Mouse (Mus musculus): ENCODE measurements around the gene Rpl36a.
A peak's percentile ranks its signal among the peaks of the same experiment; 100 is the strongest.

Rpl36a gene

GRCm38 (mm10) chrX:134585103-134586002 is at the start of gene Rpl36a:
Gene Rpl36a (plus strand): TSS chrX:134585654.
- DNase-seq = peak; percentile 93

GRCm38 (mm10) chrX:134539795-134540194 is 45.7 kb upstream of the Rpl36a start:
- DNase-seq = peak; percentile 33

DNA sequence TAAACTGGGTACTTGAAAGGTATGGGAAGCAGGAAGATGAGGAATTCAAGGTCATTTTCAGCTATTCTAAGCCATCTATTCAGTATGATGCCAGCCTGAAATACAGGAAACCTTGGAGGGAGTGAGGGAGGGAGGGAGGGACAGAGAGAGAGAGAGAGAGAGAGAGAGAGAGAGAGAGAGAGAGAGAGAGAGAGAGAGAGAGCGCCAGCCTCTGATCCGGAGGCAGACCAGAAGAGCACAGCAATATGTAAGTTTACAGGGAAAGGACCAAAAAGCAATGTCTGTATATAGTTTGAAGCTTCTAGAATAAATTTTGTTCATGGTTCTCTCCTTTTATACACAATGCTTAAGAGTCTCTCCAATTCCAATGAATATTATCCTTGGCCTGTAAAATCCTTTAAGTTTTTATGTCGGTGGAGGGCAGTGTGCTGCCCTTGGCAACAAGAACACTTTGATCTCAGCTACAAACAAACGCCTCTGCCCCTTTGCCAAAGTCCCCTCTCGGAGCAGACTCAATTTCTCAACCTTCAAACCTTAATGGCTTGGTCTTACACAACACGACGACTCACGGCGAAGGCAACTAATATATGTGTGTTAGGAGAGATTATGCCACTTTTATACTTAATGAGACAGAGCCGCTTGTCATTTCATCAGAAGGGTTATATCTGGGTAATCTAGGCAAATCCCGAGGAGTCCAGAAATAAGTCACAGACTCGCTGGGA is 44.9 kb upstream of the Rpl36a start:
- DNase-seq = no peak

- DNase-seq = peak; percentile 58
Observed at GRCm38 (mm10) chrX:134541145-134541954, 44.1 kb upstream of the Rpl36a start, which contains the start of gene Timm8a1. Gene Timm8a1 (minus strand): TSS chrX:134541865.

- DNase-seq = no peak
Observed at GRCm38 (mm10) chrX:134541955-134542308, 43.5 kb upstream of the Rpl36a start.

- no peak for DNase-seq
Observed at GRCm38 (mm10) chrX:134547330-134547729, 38.1 kb upstream of the Rpl36a start.

DNA sequence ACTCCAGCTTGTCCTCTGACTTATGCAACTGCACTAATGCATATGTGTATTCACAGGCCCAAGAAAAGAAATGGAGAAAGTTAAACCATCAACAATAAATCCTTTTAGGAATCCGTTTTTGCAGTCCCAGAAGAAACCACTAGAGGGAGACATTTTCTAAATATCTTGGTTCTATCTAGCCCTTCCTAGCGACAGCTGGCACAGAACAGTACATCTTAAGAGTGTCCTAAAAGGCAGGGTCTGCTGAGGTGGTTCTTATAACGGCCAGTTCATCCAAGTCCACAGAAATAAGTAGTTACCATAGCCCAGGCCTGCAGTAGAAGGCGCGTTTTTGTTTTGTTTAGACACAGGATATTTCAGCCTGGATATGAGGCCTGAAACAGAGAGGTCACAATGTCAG is 34.6 kb upstream of the Rpl36a start:
- DNase-seq = peak; percentile 16

- no peak for DNase-seq
Observed at GRCm38 (mm10) chrX:134553326-134553725, 32.1 kb upstream of the Rpl36a start.

GRCm38 (mm10) chrX:134554425-134554824 is 31.0 kb upstream of the Rpl36a start:
- no peak for DNase-seq

DNA sequence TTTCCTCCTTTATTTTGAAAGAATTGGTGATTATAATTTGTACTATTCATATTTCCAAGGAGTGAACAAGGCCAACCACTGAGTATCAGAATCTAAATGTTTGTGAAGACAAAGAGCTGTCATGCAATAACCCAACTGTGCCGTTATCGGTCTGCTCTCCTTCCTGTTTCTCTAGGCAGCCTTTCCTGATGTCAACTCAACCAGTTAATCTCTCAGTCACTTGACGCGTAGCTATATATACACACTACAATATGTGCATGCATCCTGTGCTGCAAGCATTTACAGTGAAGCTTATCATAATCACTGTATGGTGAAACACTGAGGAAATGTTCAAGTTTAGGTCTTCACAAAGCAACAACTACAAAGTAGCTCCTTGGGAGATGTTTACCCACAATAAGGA is 21.1 kb upstream of the Rpl36a start:
- no peak for DNase-seq

GRCm38 (mm10) chrX:134566536-134567222 is 18.8 kb upstream of the Rpl36a start:
- peak; percentile 25 for DNase-seq

- no peak for DNase-seq
Observed at GRCm38 (mm10) chrX:134577896-134578295, 7.6 kb upstream of the Rpl36a start.

GRCm38 (mm10) chrX:134580528-134581305 is 4.7 kb upstream of the Rpl36a start:
- DNase-seq = no peak

GRCm38 (mm10) chrX:134582270-134582669 is 3.2 kb upstream of the Rpl36a start:
- DNase-seq = no peak

DNA sequence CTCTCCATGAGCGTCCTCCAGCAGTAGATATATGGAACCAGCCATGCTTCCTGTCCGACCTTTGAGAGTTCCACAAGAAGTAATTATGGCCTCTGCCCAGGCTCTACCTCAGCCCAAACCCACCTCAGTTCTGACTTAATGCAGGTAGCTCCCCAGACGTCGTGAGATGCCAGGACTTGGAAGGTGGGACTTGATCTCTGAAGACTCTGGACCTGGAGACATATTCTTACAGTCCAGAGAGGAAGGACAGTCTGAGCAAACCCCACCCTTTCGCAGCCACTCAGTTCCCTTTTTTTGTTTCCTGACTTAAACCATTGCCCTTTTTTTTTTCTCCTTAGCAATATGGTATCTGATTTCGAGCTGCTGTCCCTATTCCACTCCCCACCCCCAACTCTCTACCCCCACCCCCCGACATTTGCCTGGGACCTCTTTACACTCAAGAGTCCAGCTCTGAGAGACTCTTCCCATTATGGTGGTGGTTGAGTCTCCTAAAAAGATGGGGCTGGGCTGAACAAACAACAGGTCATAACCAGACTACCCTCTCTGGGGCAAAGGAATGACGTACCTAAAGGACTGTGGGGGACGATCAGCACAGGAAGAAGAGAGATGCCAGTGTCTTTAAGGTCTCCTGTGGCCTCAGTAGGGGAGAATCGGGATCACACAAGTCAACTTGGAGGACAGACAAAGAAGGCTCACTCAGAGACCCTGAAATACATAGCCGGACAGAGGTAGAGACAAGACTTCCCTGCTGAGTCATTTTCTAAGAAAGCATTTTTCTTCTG is 2.4 kb upstream of the Rpl36a start, which contains the start of gene Btk:
Gene Btk, minus strand, starts transcription at position 683 of the 782 bp plus-strand sequence.
- no peak for DNase-seq

DNA sequence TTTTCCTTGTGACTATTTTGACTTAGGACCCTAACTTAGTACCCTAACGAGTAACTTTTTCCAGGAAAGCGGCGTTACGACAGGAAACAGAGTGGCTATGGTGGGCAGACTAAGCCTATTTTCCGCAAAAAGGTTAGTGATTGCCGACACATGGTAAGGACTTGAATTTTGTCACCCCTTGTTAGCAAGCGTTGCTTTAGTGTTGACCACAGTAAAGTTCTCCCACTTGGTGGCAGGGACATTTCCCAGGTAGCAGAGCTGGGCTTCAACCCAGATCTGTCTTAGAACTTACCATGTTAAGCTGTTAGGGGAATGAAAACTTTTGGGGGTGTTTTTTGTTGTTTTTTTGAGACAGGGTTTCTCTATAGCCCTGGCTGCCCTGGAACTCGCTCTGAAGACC is 993 bp downstream of the Rpl36a start:
- DNase-seq = no peak

- no peak for DNase-seq
Observed at GRCm38 (mm10) chrX:134588261-134588660, 2.8 kb downstream of the Rpl36a start.

GRCm38 (mm10) chrX:134588997-134589396 is 3.5 kb downstream of the Rpl36a start:
- DNase-seq = no peak

GRCm38 (mm10) chrX:134589836-134590235 is 4.4 kb downstream of the Rpl36a start:
- DNase-seq = no peak

GRCm38 (mm10) chrX:134599922-134600565 is 14.6 kb downstream of the Rpl36a start:
- DNase-seq = no peak

Data from thymus, postnatal 14 days (tissue).